Mouse (Mus musculus): ENCODE results near the gene Aldoc. TPM values are rescaled to one million over a fixed set of nuclear protein-coding genes. Genes with fewer than 3 reads are reported as not detected.
A peak's percentile ranks its signal among the peaks of the same experiment; 100 is the strongest.
"Not testable (repeated sequence)": the region's sequence is repeated elsewhere in the genome, so short reads cannot be mapped to it uniquely, and the experiment has no call there.

The Aldoc gene
- 36.2 and 43.5 TPM in 2 replicates for polyA plus RNA-seq (2012; rRNA removed)

DNA sequence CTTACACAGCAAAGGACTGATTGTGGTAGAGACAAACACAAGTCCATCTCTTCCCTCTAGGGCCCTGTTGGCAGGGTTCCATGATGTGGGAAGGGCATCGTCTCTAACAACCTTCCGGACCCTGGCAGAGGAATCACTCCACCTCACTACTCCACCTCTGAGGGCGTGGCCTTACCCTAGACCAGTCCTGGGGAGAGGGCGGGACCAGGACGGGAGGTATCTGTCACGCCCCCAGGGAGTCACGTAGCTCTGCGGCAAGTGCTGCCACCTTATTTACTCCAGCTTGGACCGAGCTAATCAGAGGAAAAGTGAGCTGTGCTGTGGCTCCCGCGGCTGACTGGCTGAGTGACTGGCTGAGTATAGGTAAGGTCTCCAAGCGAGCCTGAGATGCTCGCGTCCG, at the start of gene Aldoc:
Aldoc (plus strand) TSS at position 109 of the 400 bp plus-strand sequence.
- H3K4me3 ChIP-seq (ENCODE audit: insufficient read depth, low read depth, low read length), result peak within 1 kb of the TSS; percentile 30; the same call in 1 of the 2 replicates
- H3K27ac ChIP-seq (ENCODE audit: insufficient read depth, low read depth, low read length), result peak within 1 kb of the TSS; percentile 52; the same call in 1 of the 2 replicates
- H3K27me3 ChIP-seq (replicated peaks; ENCODE audit: control insufficient read depth, insufficient read depth, low read length), result no peaks in the 10 kb centered on the region
- DNase-seq, result peak; percentile 95
- 7% methylated on average over 15 of the region's 15 CpGs for WGBS
- peaks cover 9% of the 10 kb centered on the region; the same call in 1 of the 2 replicates for H3K4me1 ChIP-seq (ENCODE audit: control insufficient read depth, insufficient read depth, low read length)
- no peak for TF ChIP-seq POLR2A (IDR thresholded peaks at IDR 0.05; ENCODE audit: low read depth, low read length)
- no peak for TF ChIP-seq CTCF (conservative IDR thresholded peaks at IDR 0.05; ENCODE audit: insufficient read depth, insufficient read length, low read depth, low read length)
- no peaks in the 10 kb centered on the region for H3K36me3 ChIP-seq (ENCODE audit: control insufficient read depth, insufficient read depth, low read length)

- no peak overlapping the region for H3K27ac ChIP-seq (ENCODE audit: insufficient read depth, low read depth, low read length)
- no peaks in the 10 kb centered on the region for H3K27me3 ChIP-seq (replicated peaks; ENCODE audit: control insufficient read depth, insufficient read depth, low read length)
- H3K4me1 ChIP-seq (ENCODE audit: control insufficient read depth, insufficient read depth, low read length), result no peaks in the 10 kb centered on the region
- no peak for TF ChIP-seq CTCF (conservative IDR thresholded peaks at IDR 0.05; ENCODE audit: insufficient read depth, insufficient read length, low read depth, low read length)
- no peak for TF ChIP-seq POLR2A (IDR thresholded peaks at IDR 0.05; ENCODE audit: low read depth, low read length)
- 97% methylated on average over 1 of the region's 1 CpGs for WGBS
- no peak for DNase-seq
- peaks cover 32% of the 10 kb centered on the region for H3K36me3 ChIP-seq (ENCODE audit: control insufficient read depth, insufficient read depth, low read length)
- no peak overlapping the region for H3K4me3 ChIP-seq (ENCODE audit: insufficient read depth, low read depth, low read length)
Observed at GRCm38 (mm10) chr11:78275596-78275995, 47.2 kb upstream of the Aldoc start.

- H3K27me3 ChIP-seq (replicated peaks; ENCODE audit: control insufficient read depth, insufficient read depth, low read length); DNase-seq; H3K4me1 ChIP-seq (ENCODE audit: control insufficient read depth, insufficient read depth, low read length); H3K27ac ChIP-seq (ENCODE audit: insufficient read depth, low read depth, low read length); H3K4me3 ChIP-seq (ENCODE audit: insufficient read depth, low read depth, low read length): not testable (repeated sequence)
- H3K36me3 ChIP-seq (ENCODE audit: control insufficient read depth, insufficient read depth, low read length), result peaks cover 32% of the 10 kb centered on the region
- peak; percentile 35; the same call in 1 of the 2 replicates for TF ChIP-seq CTCF (conservative IDR thresholded peaks at IDR 0.05; ENCODE audit: insufficient read depth, insufficient read length, low read depth, low read length)
- WGBS, result 97% methylated on average over 4 of the region's 4 CpGs
Observed at GRCm38 (mm10) chr11:78276169-78276568, 46.6 kb upstream of the Aldoc start.

DNA sequence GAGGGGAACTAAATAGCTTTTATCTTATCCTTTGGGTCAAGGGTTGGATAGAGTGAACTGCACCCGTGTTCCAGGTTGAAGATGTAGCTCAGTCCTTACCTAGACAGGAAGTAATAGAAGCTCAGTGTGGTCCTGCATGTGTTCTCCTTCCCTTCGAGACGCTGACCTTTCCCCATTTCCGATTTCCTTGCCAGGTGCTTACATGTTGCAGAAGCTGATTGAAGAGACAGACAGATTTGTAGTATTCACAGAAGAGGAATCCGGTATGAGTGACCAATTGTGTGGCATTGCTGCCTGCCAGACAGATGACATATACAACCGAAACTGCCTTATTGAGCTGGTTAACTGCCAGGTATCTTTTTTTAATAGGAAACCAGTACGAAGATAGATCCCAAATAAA, 43.9 kb upstream of the Aldoc start:
- Histone ChIP-seq H3K27me3 (replicated peaks; ENCODE audit: control insufficient read depth, insufficient read depth, low read length) (no peaks in the 10 kb centered on the region), H3K36me3 (ENCODE audit: control insufficient read depth, insufficient read depth, low read length) (peaks cover 26% of the 10 kb centered on the region), H3K27ac (ENCODE audit: insufficient read depth, low read depth, low read length) (no peak overlapping the region), H3K4me3 (ENCODE audit: insufficient read depth, low read depth, low read length) (no peak overlapping the region), H3K4me1 (ENCODE audit: control insufficient read depth, insufficient read depth, low read length) (no peaks in the 10 kb centered on the region)
- TF ChIP-seq POLR2A (IDR thresholded peaks at IDR 0.05; ENCODE audit: low read depth, low read length), result no peak
- TF ChIP-seq CTCF (conservative IDR thresholded peaks at IDR 0.05; ENCODE audit: insufficient read depth, insufficient read length, low read depth, low read length), result no peak
- 74% methylated on average over 7 of the region's 7 CpGs for WGBS
- no peak for DNase-seq

DNA sequence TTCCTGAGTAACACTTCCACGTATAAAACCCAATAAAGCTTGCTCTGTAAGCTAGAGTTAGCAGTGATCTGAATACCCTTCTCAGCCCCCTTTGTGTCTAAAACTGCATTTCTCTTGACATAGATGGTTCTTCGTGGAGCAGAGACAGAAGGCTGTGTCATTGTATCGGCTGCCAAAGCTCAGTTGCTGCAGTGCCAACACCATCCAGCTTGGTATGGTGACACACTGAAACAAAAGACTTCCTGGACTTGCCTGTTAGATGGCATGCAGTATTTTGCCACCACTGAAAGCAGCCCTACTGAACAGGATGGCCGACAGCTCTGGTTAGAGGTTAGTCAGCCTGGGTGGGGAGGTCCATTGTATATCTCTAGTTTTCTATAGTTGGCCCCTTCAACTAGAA, 43.2 kb upstream of the Aldoc start:
- DNase-seq, result no peak
- H3K4me3 ChIP-seq (ENCODE audit: insufficient read depth, low read depth, low read length), result no peak overlapping the region
- 79% methylated on average over 4 of the region's 4 CpGs for WGBS
- H3K36me3 ChIP-seq (ENCODE audit: control insufficient read depth, insufficient read depth, low read length), result peaks cover 24% of the 10 kb centered on the region
- TF ChIP-seq CTCF (conservative IDR thresholded peaks at IDR 0.05; ENCODE audit: insufficient read depth, insufficient read length, low read depth, low read length), result no peak
- no peak overlapping the region for H3K27ac ChIP-seq (ENCODE audit: insufficient read depth, low read depth, low read length)
- H3K27me3 ChIP-seq (replicated peaks; ENCODE audit: control insufficient read depth, insufficient read depth, low read length), result no peaks in the 10 kb centered on the region
- H3K4me1 ChIP-seq (ENCODE audit: control insufficient read depth, insufficient read depth, low read length), result no peaks in the 10 kb centered on the region

- H3K27ac ChIP-seq (ENCODE audit: insufficient read depth, low read depth, low read length), result no peak overlapping the region
- no peak for DNase-seq
- TF ChIP-seq POLR2A (IDR thresholded peaks at IDR 0.05; ENCODE audit: low read depth, low read length) (no peak), CTCF (conservative IDR thresholded peaks at IDR 0.05; ENCODE audit: insufficient read depth, insufficient read length, low read depth, low read length) (no peak)
- WGBS, result 80% methylated on average over 7 of the region's 7 CpGs
- H3K4me1 ChIP-seq (ENCODE audit: control insufficient read depth, insufficient read depth, low read length), result no peaks in the 10 kb centered on the region
- H3K4me3 ChIP-seq (ENCODE audit: insufficient read depth, low read depth, low read length), result no peak overlapping the region
- peaks cover 26% of the 10 kb centered on the region for H3K36me3 ChIP-seq (ENCODE audit: control insufficient read depth, insufficient read depth, low read length)
- no peaks in the 10 kb centered on the region for H3K27me3 ChIP-seq (replicated peaks; ENCODE audit: control insufficient read depth, insufficient read depth, low read length)
Observed at GRCm38 (mm10) chr11:78289146-78289763, 33.5 kb upstream of the Aldoc start.

GRCm38 (mm10) chr11:78290654-78291053, 32.1 kb upstream of the Aldoc start, which contains the start of gene BC030499:
Gene BC030499 (plus strand): TSS chr11:78290841.
- peaks cover 16% of the 10 kb centered on the region for H3K36me3 ChIP-seq (ENCODE audit: control insufficient read depth, insufficient read depth, low read length)

More at GRCm38 (mm10) chr11:78290654-78291053, 32.1 kb upstream of the Aldoc start, which contains the start of gene BC030499:
- Histone ChIP-seq H3K4me3 (ENCODE audit: insufficient read depth, low read depth, low read length) (no peak within 1 kb of the TSS), H3K27me3 (replicated peaks; ENCODE audit: control insufficient read depth, insufficient read depth, low read length) (no peaks in the 10 kb centered on the region), H3K27ac (ENCODE audit: insufficient read depth, low read depth, low read length) (no peak within 1 kb of the TSS), H3K4me1 (ENCODE audit: control insufficient read depth, insufficient read depth, low read length) (no peaks in the 10 kb centered on the region)
- no peak for TF ChIP-seq CTCF (conservative IDR thresholded peaks at IDR 0.05; ENCODE audit: insufficient read depth, insufficient read length, low read depth, low read length)
- no peak for TF ChIP-seq POLR2A (IDR thresholded peaks at IDR 0.05; ENCODE audit: low read depth, low read length)
- no peak for DNase-seq
- 89% methylated on average over 4 of the region's 4 CpGs for WGBS
